Mouse (Mus musculus) hindbrain, embryonic 12.5 days (tissue): ENCODE data around the gene Gm20388. TPM values are rescaled to one million over a fixed set of nuclear protein-coding genes. Genes with fewer than 3 reads are reported as not detected.

Source experiments
- ATAC-seq: fragments of 200-750 bp; cut with Nextera tagmentation; 2 replicates; pipeline ENCODE4 v1.8.0; 2017; ENCODE audit warnings: moderate TSS enrichment; ENCODE audit not compliant: low FRiP score
- H3K27ac ChIP-seq: fragments of 300-500 bp; sonication (generic); 2 replicates; pipeline ENCODE4 v1.5.1; 2016; ENCODE audit warnings: mild to moderate bottlenecking
- H3K27me3 ChIP-seq: fragments of 300-500 bp; sonication (generic); 2 replicates; pipeline ENCODE4 v1.6.1; 2016; ENCODE audit warnings: mild to moderate bottlenecking
- H3K36me3 ChIP-seq: fragments of 300-500 bp; sonication (generic); 2 replicates; pipeline ENCODE4 v1.6.1; 2016; ENCODE audit warnings: mild to moderate bottlenecking
- H3K4me1 ChIP-seq: fragments of 300-500 bp; sonication (generic); 2 replicates; pipeline ENCODE4 v1.6.1; 2016
- H3K4me2 ChIP-seq: fragments of 300-500 bp; sonication (generic); replicated peaks from 2 replicates; pipeline ENCODE4 v1.6.1; 2016; ENCODE audit warnings: mild to moderate bottlenecking
- H3K4me3 ChIP-seq: fragments of 300-500 bp; sonication (generic); 2 replicates; pipeline ENCODE4 v1.5.1; 2016; ENCODE audit warnings: mild to moderate bottlenecking
- H3K9ac ChIP-seq: fragments of 300-500 bp; sonication (generic); 2 replicates; pipeline ENCODE4 v1.6.1; 2016; ENCODE audit warnings: mild to moderate bottlenecking, moderate library complexity
- H3K9me3 ChIP-seq: fragments of 300-500 bp; sonication (generic); replicated peaks from 2 replicates; pipeline ENCODE4 v1.6.1; 2016; ENCODE audit warnings: mild to moderate bottlenecking
- WGBS: fragments of 180-500 bp; shearing (Covaris S2); methylation state at CpG from one replicate; pipeline ENCODE4 v1.1.7; 2016; 5-methylcytosine and 5-hydroxymethylcytosine counted together
- polyA plus RNA-seq: library from polyadenylated mRNA; unstranded; fragments of >200 nt; fragmentation: Nextera tagmentation; extraction: Ambion mirVana; gene quantifications from 2 replicates; pipeline ENCODE4 v1.2.1, GENCODE M21; 2016

Gm20388 gene
- polyA plus RNA-seq, 1 experiment from 2014 or later, result not detected

DNA sequence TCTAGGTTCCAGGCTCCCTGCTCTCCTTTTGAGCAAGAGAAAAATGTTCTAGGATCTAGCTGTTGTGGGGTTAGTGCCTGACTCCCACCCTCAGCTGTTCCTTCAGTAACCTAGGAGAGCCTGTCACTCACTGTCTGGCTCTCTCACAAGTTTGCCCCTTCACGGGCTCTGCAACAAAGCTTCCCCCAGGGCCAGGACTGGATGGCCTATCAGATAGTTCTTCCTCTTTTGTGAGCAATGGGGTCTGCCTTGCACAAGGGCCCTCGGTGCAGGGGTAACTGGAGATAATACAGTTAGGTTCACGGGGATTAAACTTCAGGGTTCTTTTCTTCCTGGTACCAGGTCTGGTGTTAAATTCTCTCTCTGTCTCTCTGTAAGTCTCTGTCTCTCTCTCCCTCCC is 856.0 kb downstream of the Gm20388 start:
- Histone ChIP-seq H3K9ac (no peak overlapping the region), H3K27me3 (peaks cover 5% of the 10 kb centered on the region; the same call in 1 of the 2 replicates), H3K4me3 (no peak overlapping the region), H3K9me3 (no peaks in the 10 kb centered on the region), H3K4me2 (no peak overlapping the region), H3K27ac (no peak overlapping the region), H3K36me3 (no peaks in the 10 kb centered on the region), H3K4me1 (no peaks in the 10 kb centered on the region)
- WGBS, result 38% methylated on average over 3 of the region's 3 CpGs
- ATAC-seq, result no peak

DNA sequence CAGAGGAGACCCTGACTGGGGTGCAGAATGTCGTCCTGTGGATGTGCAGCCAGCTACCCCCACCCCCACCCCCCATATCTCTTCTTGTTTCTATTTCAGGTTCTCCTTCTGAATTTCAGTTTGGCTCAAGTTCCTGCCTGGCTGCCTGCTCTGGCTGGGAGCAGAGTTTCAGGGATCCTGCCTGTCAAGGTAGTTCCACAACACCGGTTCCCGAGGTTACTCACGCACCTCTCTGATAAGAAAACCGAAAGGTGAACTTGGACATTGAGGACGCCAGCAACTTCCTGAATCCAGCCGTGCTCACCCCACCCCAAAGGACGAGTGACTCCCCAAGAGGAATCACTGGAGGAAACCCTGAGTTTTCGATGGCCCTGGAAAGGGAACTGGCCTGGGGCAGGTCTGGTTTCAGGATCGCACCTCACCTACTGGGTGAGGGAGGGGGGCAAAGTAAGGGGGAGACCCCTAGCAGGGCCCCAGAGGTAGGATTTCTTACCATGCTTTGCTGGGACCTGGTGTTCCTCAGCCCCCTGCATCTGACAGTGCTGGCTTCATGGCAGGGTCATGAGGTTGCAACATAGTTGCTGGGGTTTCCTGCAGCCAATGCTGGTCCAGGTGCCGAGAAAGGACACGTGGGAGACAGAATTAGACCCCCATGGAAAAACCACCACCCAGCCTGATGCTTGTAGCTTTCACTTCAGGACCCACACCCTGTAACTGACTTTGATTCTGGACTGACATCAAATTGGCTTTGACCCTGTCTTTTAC is 858.0 kb downstream of the Gm20388 start:
- H3K4me2 ChIP-seq, result no peak overlapping the region
- no peaks in the 10 kb centered on the region for H3K36me3 ChIP-seq
- H3K9ac ChIP-seq, result no peak overlapping the region
- WGBS, result 76% methylated on average over 12 of the region's 12 CpGs
- no peak for ATAC-seq
- H3K4me1 ChIP-seq, result no peaks in the 10 kb centered on the region
- no peak overlapping the region for H3K27ac ChIP-seq
- no peaks in the 10 kb centered on the region for H3K9me3 ChIP-seq
- H3K4me3 ChIP-seq, result no peak overlapping the region
- H3K27me3 ChIP-seq, result peaks cover 5% of the 10 kb centered on the region; the same call in 1 of the 2 replicates

DNA sequence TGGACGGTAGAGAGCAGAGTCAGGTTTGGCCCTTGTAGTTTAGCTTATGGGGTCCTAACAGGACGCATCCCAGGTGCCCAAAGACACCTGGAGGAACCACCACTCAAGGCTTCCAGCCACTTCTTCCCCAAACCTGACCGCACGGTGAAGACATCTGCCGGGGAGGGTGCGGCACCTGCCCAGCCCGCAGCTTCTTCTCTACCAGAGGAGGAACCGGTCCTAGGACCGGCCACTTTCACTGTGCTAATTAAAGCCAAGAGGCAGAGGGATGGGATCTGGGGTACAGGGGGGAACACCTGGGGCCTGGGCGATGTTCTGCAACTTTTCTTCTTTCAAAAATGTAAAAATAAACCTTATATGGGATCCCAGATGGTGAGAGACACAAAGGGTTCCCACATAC is 866.5 kb downstream of the Gm20388 start:
- ATAC-seq, result no peak
- Histone ChIP-seq H3K27me3 (peaks cover 32% of the 10 kb centered on the region), H3K9me3 (no peaks in the 10 kb centered on the region), H3K9ac (no peak overlapping the region), H3K4me3 (no peak overlapping the region), H3K36me3 (no peaks in the 10 kb centered on the region), H3K4me1 (peaks cover 8% of the 10 kb centered on the region), H3K4me2 (no peak overlapping the region), H3K27ac (no peak overlapping the region)
- WGBS, result 87% methylated on average over 10 of the region's 10 CpGs

DNA sequence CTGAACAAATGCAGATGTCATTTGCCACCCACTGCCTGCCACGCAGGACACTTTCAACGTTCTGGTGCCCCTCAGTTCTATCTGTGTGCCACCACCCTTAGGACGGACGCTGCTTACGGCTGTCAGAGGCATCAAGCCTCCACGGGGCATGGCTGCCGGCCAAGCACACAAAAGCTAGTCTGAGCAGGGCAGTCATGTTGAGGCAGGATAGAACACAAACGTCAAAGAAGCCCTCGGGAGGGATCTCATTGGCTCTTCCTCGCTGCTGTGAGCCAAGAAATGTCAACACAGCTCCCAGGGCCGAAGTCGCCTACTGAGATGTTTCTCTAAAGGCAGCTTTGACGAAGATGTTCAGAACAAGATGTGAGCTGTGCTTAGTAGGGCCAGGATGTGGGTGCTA is 867.1 kb downstream of the Gm20388 start:
- ATAC-seq, result no peak
- Histone ChIP-seq H3K4me1 (peaks cover 8% of the 10 kb centered on the region), H3K27ac (no peak overlapping the region), H3K4me3 (no peak overlapping the region), H3K9me3 (no peaks in the 10 kb centered on the region), H3K4me2 (no peak overlapping the region), H3K36me3 (no peaks in the 10 kb centered on the region), H3K27me3 (peaks cover 32% of the 10 kb centered on the region), H3K9ac (no peak overlapping the region)
- 48% methylated on average over 13 of the region's 13 CpGs for WGBS

DNA sequence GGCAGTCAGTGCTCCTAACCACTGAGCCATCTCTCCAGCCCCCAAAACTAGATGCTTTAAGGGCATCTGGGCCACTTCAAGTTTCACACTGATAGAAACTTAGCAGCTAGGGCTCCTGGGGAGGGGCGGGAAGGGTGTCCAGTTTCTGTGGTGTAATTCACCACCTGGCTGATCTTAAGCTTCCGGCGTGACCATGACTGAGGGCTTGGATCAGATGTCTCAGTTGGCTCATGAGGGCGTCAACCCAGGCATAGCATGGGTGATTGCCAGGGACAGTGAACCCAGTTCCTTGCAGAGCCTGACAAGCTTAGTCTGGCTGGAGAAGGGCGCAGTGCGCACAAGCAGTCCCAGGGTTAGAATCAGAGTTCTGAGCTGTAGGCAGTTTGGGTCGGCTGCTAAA is 868.5 kb downstream of the Gm20388 start:
- Histone ChIP-seq H3K27ac (no peak overlapping the region), H3K4me3 (no peak overlapping the region), H3K9ac (no peak overlapping the region), H3K9me3 (no peaks in the 10 kb centered on the region), H3K4me2 (no peak overlapping the region), H3K27me3 (peaks cover 29% of the 10 kb centered on the region), H3K36me3 (no peaks in the 10 kb centered on the region), H3K4me1 (peaks cover 8% of the 10 kb centered on the region)
- no peak for ATAC-seq
- 93% methylated on average over 7 of the region's 7 CpGs for WGBS

DNA sequence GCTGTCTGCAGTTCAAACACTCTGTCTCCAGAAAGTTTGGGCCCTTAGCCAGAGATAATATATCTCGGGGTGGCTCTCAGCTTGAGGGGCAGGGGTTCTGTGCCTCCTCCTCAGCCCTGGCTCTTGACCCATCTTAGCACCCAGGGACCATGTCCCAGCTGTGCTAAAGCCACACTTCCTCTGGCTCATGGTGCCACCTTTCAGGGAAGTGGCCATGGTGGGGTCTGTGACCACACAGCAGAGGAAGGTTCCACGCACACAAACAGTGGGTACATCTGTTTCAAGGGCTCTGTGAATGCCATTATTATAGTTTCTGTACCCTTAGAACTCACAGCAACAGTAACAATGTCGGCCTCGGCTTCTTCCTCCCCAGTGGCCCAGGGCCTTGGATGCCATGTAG is 873.1 kb downstream of the Gm20388 start:
- ATAC-seq, result no peak
- no peak overlapping the region for H3K4me2 ChIP-seq
- 94% methylated on average over 4 of the region's 4 CpGs for WGBS

DNA sequence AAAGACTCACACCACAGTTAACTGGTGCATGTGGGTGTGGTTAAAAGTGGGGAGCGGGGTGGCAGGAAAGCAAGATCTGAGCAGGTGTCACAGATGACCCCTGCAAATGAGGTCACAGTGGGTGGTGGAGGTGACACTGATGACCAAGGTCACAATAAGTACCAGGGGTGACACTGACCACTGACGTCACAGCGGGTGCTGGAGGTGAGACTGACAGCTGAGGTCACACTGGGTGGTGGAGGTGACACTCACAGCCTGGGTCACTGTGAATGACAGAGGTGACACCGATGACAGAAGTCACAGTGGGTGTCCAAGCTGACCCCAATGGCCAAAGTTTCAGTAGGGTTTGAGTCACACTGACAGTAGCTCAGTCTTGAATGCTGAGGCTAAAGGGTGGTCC is 876.1 kb downstream of the Gm20388 start:
- no peak overlapping the region for H3K9ac ChIP-seq
- no peaks in the 10 kb centered on the region for H3K4me1 ChIP-seq
- H3K4me3 ChIP-seq, result no peak overlapping the region
- H3K27ac ChIP-seq, result no peak overlapping the region
- no peaks in the 10 kb centered on the region for H3K36me3 ChIP-seq
- ATAC-seq, result no peak
- H3K4me2 ChIP-seq, result no peak overlapping the region
- 73% methylated on average over 4 of the region's 4 CpGs for WGBS
- H3K9me3 ChIP-seq, result no peaks in the 10 kb centered on the region
- no peaks in the 10 kb centered on the region; the same call in 1 of the 2 replicates for H3K27me3 ChIP-seq

More for the DNA sequence above, 873.1 kb downstream of the Gm20388 start:
- H3K9me3 ChIP-seq, result no peaks in the 10 kb centered on the region
- no peak overlapping the region for H3K4me3 ChIP-seq
- H3K36me3 ChIP-seq, result no peaks in the 10 kb centered on the region
- H3K4me1 ChIP-seq, result no peaks in the 10 kb centered on the region
- H3K27ac ChIP-seq, result no peak overlapping the region
- no peak overlapping the region for H3K9ac ChIP-seq
- peaks cover 3% of the 10 kb centered on the region for H3K27me3 ChIP-seq

DNA sequence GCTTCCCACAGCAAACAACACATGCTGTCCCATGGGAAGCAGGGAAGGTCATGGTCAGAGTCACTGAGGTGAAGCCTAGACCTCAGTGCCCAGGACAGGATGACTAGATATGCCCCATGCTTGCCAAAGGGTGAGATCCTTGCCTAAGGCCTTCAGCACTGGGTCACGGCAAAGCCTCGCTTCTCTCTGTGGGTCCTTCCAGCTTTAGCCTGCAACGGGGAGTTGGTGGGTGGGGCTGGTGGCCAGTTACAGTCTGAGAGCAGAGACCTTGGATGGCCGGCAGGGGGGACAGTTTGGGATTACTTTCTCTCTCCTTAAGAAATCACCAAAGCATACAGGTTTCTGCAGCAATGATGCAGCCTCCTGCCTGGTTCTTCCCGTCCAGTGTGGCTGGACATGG is 877.0 kb downstream of the Gm20388 start:
- ATAC-seq, result no peak
- Histone ChIP-seq H3K9me3 (no peaks in the 10 kb centered on the region), H3K36me3 (no peaks in the 10 kb centered on the region), H3K27ac (no peak overlapping the region), H3K4me2 (no peak overlapping the region), H3K4me3 (no peak overlapping the region), H3K4me1 (no peaks in the 10 kb centered on the region), H3K27me3 (no peaks in the 10 kb centered on the region; the same call in 1 of the 2 replicates), H3K9ac (no peak overlapping the region)
- WGBS, result 47% methylated on average over 5 of the region's 5 CpGs

DNA sequence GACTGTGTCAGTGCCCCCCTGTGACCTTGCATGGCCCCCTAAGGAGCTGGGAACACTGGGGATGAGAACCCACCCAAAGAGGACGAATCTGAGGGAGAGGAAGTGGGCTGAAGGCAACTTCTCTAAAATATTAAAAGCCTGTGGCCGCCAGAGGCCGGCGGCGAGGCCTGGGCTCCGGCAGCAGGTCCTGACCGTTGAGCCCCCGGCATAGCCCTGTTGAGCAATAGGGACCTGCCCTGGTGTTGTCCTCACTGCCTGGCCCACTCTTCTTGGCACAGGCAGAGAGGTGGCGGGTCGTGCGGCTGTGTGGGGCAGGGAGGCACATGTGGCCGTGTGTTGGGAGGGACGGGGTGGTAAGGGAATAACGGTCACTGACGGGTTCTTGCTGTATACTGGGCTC is 882.1 kb downstream of the Gm20388 start:
- no peak for ATAC-seq
- 91% methylated on average over 15 of the region's 15 CpGs for WGBS

DNA sequence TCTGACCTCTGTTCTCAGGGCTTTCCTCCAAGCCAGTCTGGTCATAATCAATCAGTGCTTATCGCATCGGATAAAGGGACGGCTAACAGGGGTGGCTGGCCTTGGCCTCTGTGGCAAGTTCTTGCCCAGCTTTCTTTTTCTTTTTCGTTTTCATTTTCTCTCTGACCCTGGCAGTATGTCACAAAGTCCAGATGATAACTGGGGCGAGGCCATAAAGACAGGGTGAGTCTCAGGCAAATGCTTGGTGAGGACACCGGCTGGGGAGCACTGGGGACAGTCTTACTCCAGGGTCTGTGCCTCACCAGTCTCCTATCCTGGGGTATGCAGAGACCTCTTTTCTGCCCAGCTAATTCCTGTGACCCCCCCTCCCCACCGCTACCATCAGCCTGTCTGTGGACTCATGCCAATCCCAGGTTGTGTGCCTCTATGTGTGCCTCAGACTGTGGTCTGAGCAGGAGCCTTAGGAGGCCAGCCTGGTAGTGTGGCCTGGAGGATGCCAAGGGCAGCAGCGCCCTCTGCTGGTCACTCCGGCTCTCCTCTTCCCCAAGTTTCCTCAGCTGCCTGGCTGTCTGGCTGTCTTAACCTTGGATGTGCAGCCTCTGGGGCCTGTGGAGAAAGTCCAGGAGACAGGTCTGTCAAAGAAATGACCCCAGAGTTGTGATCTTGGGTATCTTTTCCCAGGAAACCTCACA is 885.4 kb downstream of the Gm20388 start:
- no peak overlapping the region for H3K9ac ChIP-seq
- peak; percentile 60 for ATAC-seq
- H3K9me3 ChIP-seq, result no peaks in the 10 kb centered on the region
- no peaks in the 10 kb centered on the region for H3K36me3 ChIP-seq
- peaks cover 17% of the 10 kb centered on the region for H3K27me3 ChIP-seq
- 32% methylated on average over 9 of the region's 9 CpGs for WGBS
- H3K27ac ChIP-seq, result no peak overlapping the region
- H3K4me1 ChIP-seq, result no peaks in the 10 kb centered on the region
- H3K4me3 ChIP-seq, result no peak overlapping the region
- H3K4me2 ChIP-seq, result no peak overlapping the region

More for the DNA sequence above, 882.1 kb downstream of the Gm20388 start:
- Histone ChIP-seq H3K27ac (no peak overlapping the region), H3K27me3 (peaks cover 4% of the 10 kb centered on the region), H3K9me3 (no peaks in the 10 kb centered on the region), H3K9ac (no peak overlapping the region), H3K36me3 (no peaks in the 10 kb centered on the region), H3K4me1 (no peaks in the 10 kb centered on the region), H3K4me2 (no peak overlapping the region), H3K4me3 (no peak overlapping the region)

DNA sequence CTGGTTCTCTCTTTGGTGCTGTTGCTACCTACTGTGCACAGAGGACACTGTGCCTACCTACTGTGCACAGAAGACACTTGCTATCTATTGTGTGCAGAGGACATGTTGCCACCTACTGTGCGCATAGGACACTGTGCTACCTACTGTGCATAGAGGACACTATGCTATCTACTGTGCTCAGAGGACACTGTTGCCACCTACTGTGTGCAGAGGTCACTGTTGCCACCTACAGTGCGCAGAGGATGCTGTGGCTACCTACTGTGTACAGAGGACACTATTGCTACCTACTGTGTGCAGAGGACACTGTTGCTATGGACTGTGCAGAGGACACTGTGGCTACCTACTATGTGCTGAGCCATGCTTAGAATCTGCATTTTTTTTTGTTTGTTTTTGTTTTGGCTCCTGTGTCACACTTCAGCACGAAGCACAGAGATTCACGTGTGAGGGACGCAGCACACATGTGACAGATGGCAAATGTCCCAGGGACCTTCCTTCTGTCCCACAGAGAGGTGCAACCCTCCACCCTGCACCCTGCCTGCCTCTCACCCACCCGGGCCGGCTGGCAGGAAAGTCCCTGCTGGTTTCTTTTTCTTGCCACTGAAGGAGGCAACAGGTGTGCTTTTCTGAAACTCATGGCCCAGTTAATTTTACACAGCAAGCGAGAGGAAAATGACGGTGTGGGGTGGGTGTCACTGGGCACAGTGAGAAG is 886.5 kb downstream of the Gm20388 start:
- H3K27me3 ChIP-seq, result peaks cover 28% of the 10 kb centered on the region
- WGBS, result 80% methylated on average over 9 of the region's 9 CpGs
- H3K9me3 ChIP-seq, result no peaks in the 10 kb centered on the region
- no peak for ATAC-seq
- no peak overlapping the region for H3K4me3 ChIP-seq
- H3K4me2 ChIP-seq, result no peak overlapping the region
- no peaks in the 10 kb centered on the region for H3K36me3 ChIP-seq
- H3K9ac ChIP-seq, result no peak overlapping the region
- no peaks in the 10 kb centered on the region for H3K4me1 ChIP-seq
- H3K27ac ChIP-seq, result no peak overlapping the region

DNA sequence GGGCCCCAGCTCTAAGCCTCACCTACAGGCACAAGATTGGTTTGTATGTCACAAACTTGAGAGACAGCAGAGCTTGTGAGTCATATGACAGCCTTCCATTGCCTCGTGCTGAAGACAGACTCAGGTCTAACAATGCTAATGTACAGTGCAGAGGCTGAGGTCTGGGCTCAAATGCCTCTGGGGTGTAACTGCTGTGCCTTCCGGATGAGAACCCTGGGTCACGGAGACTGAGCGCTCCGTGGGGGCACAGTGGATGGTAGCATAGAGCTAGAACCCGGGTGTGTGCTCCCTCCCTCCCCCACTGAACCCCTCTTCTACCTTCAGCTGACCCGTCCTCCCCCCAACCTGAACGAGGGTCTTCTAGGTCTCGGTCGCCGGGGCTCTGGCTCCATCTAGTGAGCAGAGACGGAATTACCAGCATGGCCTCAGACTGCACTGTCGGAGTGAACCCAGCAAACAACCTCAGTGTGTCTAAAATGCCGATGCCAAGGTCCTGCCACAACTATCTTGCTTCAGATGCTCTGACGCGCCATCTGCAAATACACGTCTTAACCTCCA is 889.7 kb downstream of the Gm20388 start:
- 0 out of 2 replicates have a peak, but pooled peaks have one; percentile 44 for ATAC-seq
- no peak overlapping the region for H3K27ac ChIP-seq
- no peaks in the 10 kb centered on the region for H3K4me1 ChIP-seq
- H3K9ac ChIP-seq, result peak overlapping the region; percentile 29; the same call in 1 of the 2 replicates
- WGBS, result 7% methylated on average over 17 of the region's 17 CpGs
- H3K4me2 ChIP-seq, result peak overlapping the region; percentile 37
- H3K36me3 ChIP-seq, result no peaks in the 10 kb centered on the region
- H3K9me3 ChIP-seq, result no peaks in the 10 kb centered on the region
- H3K4me3 ChIP-seq, result no peak overlapping the region
- peaks cover 28% of the 10 kb centered on the region for H3K27me3 ChIP-seq
